Mouse (Mus musculus) bone marrow, adult 2 months (tissue): Measurements from ENCODE around the gene Fam172a.

Experiments used
- CTCF ChIP-seq: fragments of 200-500 bp; IDR thresholded peaks from 2 replicates; pipeline ENCODE4 v1.5.1; 2011; ENCODE audit warnings: low read length, control low read depth; ENCODE audit not compliant: control insufficient read depth, insufficient read depth
- POLR2A ChIP-seq: fragments of 200-500 bp; IDR thresholded peaks from 2 replicates; pipeline ENCODE4 v1.6.1; 2011; ENCODE audit warnings: low read depth, mild to moderate bottlenecking, control low read depth, low read length, borderline replicate concordance; ENCODE audit not compliant: control insufficient read depth

- TF ChIP-seq CTCF (no peak), POLR2A (no peak)
Observed at GRCm38 (mm10) chr13:78164941-78165340, 463.1 kb downstream of the Fam172a start.
